Mouse (Mus musculus): ENCODE results near the gene Sacm1l. TPM values are rescaled to one million over a fixed set of nuclear protein-coding genes. Genes with fewer than 3 reads are reported as not detected.
A peak's percentile ranks its signal among the peaks of the same experiment; 100 is the strongest.

The Sacm1l gene
- polyA plus RNA-seq, 1 experiment from 2014 or later: 55.2 TPM

GRCm38 (mm10) chr9:123531234-123531633 is 1.7 kb downstream of the Sacm1l start:
- Histone ChIP-seq H3K4me3 (replicated peaks; ENCODE audit: low read depth, low read length) (peak overlapping the region; percentile 93), H3K27me3 (ENCODE audit: insufficient read depth, low read length) (no peaks in the 10 kb centered on the region), H3K4me2 (ENCODE audit: low read length) (peak overlapping the region; percentile 63), H3K36me3 (ENCODE audit: insufficient read depth, low read length) (no peaks in the 10 kb centered on the region), H3K9me3 (replicated peaks; ENCODE audit: low read length) (no peaks in the 10 kb centered on the region), H3K27ac (no peak overlapping the region), H3K4me1 (replicated peaks; ENCODE audit: insufficient read depth, low read length) (0 out of 2 replicates have a peak, but pooled peaks cover 7% of the 10 kb centered on the region), H3K9ac (ENCODE audit: low read depth, low read length) (no peak overlapping the region; the same call in 1 of the 2 replicates)
- DNase-seq (ENCODE audit: low spot score) (no peak), ATAC-seq (replicated peaks; ENCODE audit: low FRiP score, low read depth) (no peak)
- TF ChIP-seq CTCF (IDR thresholded peaks at IDR 0.05; ENCODE audit: low read depth): no peak

- no peak for TF ChIP-seq CTCF (IDR thresholded peaks at IDR 0.05; ENCODE audit: low read depth)
- WGBS: 97% methylated on average over 2 of the region's 2 CpGs
Measured at GRCm38 (mm10) chr9:123536613-123537012, 7.1 kb downstream of the Sacm1l start.

DNA sequence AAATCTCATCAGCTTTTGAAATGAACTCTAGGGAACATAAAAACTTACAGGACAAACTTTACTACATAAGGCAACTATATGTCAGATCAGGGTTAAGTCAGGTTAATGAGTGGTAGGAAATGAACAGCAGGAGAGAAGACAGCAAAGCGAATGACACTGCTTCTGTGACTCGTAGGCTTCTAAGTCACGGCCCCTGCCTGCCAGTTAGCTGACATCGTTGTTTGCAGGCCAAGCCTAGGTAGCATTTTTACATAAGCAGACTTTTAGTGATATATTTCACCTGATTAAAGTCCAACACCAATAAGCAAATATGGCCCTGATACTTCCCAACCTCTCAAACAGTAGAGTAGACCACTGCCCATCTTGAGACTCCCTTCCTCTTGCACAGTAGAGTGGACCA is 8.6 kb downstream of the Sacm1l start:
- Histone ChIP-seq H3K9me3 (replicated peaks; ENCODE audit: low read length) (no peaks in the 10 kb centered on the region), H3K4me1 (replicated peaks; ENCODE audit: insufficient read depth, low read length) (peaks cover 15% of the 10 kb centered on the region), H3K27ac (no peak overlapping the region), H3K27me3 (ENCODE audit: insufficient read depth, low read length) (no peaks in the 10 kb centered on the region), H3K4me2 (ENCODE audit: low read length) (no peak overlapping the region), H3K9ac (ENCODE audit: low read depth, low read length) (no peak overlapping the region), H3K4me3 (replicated peaks; ENCODE audit: low read depth, low read length) (no peak overlapping the region), H3K36me3 (ENCODE audit: insufficient read depth, low read length) (0 out of 2 replicates have a peak, but pooled peaks cover 5% of the 10 kb centered on the region)
- no peak for TF ChIP-seq CTCF (IDR thresholded peaks at IDR 0.05; ENCODE audit: low read depth)
- ATAC-seq (replicated peaks; ENCODE audit: low FRiP score, low read depth) (no peak), DNase-seq (ENCODE audit: low spot score) (peak; percentile 20)
- WGBS: 40% methylated on average over 4 of the region's 4 CpGs

More at GRCm38 (mm10) chr9:123536613-123537012, 7.1 kb downstream of the Sacm1l start:
- Histone ChIP-seq H3K9ac (ENCODE audit: low read depth, low read length) (no peak overlapping the region), H3K27me3 (ENCODE audit: insufficient read depth, low read length) (no peaks in the 10 kb centered on the region), H3K4me3 (replicated peaks; ENCODE audit: low read depth, low read length) (no peak overlapping the region), H3K9me3 (replicated peaks; ENCODE audit: low read length) (no peaks in the 10 kb centered on the region), H3K36me3 (ENCODE audit: insufficient read depth, low read length) (no peaks in the 10 kb centered on the region), H3K4me1 (replicated peaks; ENCODE audit: insufficient read depth, low read length) (peaks cover 19% of the 10 kb centered on the region), H3K4me2 (ENCODE audit: low read length) (no peak overlapping the region), H3K27ac (no peak overlapping the region)
- no peak for ATAC-seq (replicated peaks; ENCODE audit: low FRiP score, low read depth)
- DNase-seq (ENCODE audit: low spot score): no peak

- Histone ChIP-seq H3K4me2 (ENCODE audit: low read length) (no peak overlapping the region), H3K27me3 (ENCODE audit: insufficient read depth, low read length) (no peaks in the 10 kb centered on the region), H3K4me1 (replicated peaks; ENCODE audit: insufficient read depth, low read length) (peaks cover 15% of the 10 kb centered on the region), H3K27ac (peak overlapping the region; percentile 47; the same call in 1 of the 2 replicates), H3K9ac (ENCODE audit: low read depth, low read length) (no peak overlapping the region), H3K4me3 (replicated peaks; ENCODE audit: low read depth, low read length) (no peak overlapping the region), H3K9me3 (replicated peaks; ENCODE audit: low read length) (no peaks in the 10 kb centered on the region), H3K36me3 (ENCODE audit: insufficient read depth, low read length) (peaks cover 9% of the 10 kb centered on the region; the same call in 1 of the 2 replicates)
- TF ChIP-seq CTCF (IDR thresholded peaks at IDR 0.05; ENCODE audit: low read depth): no peak
- DNase-seq (ENCODE audit: low spot score): no peak
- 43% methylated on average over 1 of the region's 1 CpGs for WGBS
- ATAC-seq (replicated peaks; ENCODE audit: low FRiP score, low read depth): no peak
Measured at GRCm38 (mm10) chr9:123539093-123539492, 9.5 kb downstream of the Sacm1l start.

DNA sequence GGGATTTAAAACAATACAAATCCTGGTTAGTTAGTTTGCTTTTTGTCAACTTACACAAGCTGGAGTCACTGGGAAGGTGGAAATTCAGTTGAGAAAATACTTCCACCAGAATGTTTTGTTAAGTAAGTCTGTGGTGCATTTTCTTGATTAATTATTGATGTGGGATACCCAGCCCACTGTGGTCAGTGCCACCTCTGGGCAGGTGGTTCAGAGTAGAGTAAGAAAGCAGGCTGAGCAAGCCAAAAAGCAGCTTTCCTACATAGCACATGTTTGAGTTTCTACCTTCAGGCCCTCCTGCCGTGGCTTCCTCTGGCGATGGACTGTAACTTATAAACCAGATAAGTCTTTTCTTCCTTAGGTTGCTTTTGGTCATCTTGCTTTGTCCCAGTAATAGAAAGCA is 10.3 kb downstream of the Sacm1l start:
- WGBS: 37% methylated on average over 2 of the region's 2 CpGs
- H3K27ac ChIP-seq: peak overlapping the region; percentile 47
- ATAC-seq (replicated peaks; ENCODE audit: low FRiP score, low read depth): no peak

DNA sequence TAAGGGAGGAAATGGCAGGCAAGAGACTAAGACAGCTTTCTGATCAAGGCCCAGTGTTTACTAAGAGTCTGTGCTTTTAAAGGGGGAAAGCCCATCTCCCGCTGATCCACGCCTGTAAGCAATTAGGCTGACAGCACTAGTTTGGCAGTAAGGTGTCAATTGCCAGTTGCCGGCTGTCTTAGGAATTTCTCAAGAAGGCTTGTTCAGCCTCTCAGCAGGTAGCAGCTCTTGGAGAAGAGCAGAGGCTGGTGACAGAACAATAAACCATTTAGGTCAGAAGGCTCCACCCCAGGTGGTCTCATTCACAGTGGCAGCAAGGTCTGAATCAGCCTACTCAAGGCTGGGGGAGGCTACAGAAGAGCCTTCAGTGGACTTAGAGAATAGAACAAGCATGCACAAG is 25.0 kb downstream of the Sacm1l start:
- no peak for ATAC-seq (replicated peaks; ENCODE audit: low FRiP score, low read depth)
- Histone ChIP-seq H3K27ac (no peak overlapping the region), H3K9ac (ENCODE audit: low read depth, low read length) (no peak overlapping the region), H3K4me2 (ENCODE audit: low read length) (no peak overlapping the region), H3K4me3 (replicated peaks; ENCODE audit: low read depth, low read length) (no peak overlapping the region), H3K27me3 (ENCODE audit: insufficient read depth, low read length) (no peaks in the 10 kb centered on the region), H3K9me3 (replicated peaks; ENCODE audit: low read length) (no peaks in the 10 kb centered on the region), H3K4me1 (replicated peaks; ENCODE audit: insufficient read depth, low read length) (no peaks in the 10 kb centered on the region), H3K36me3 (ENCODE audit: insufficient read depth, low read length) (peaks cover 29% of the 10 kb centered on the region)
- TF ChIP-seq CTCF (IDR thresholded peaks at IDR 0.05; ENCODE audit: low read depth): no peak
- WGBS: 61% methylated on average over 3 of the region's 3 CpGs
- DNase-seq (ENCODE audit: low spot score): no peak

More for the DNA sequence above, 10.3 kb downstream of the Sacm1l start:
- H3K9ac ChIP-seq (ENCODE audit: low read depth, low read length): no peak overlapping the region
- no peak for TF ChIP-seq CTCF (IDR thresholded peaks at IDR 0.05; ENCODE audit: low read depth)
- no peaks in the 10 kb centered on the region for H3K9me3 ChIP-seq (replicated peaks; ENCODE audit: low read length)
- H3K4me3 ChIP-seq (replicated peaks; ENCODE audit: low read depth, low read length): no peak overlapping the region
- H3K4me2 ChIP-seq (ENCODE audit: low read length): no peak overlapping the region
- H3K36me3 ChIP-seq (ENCODE audit: insufficient read depth, low read length): peaks cover 9% of the 10 kb centered on the region; the same call in 1 of the 2 replicates
- no peaks in the 10 kb centered on the region for H3K27me3 ChIP-seq (ENCODE audit: insufficient read depth, low read length)
- DNase-seq (ENCODE audit: low spot score): no peak
- H3K4me1 ChIP-seq (replicated peaks; ENCODE audit: insufficient read depth, low read length): peaks cover 15% of the 10 kb centered on the region

Data from kidney, postnatal 0 days (tissue).